Mouse (Mus musculus): ENCODE results near the gene Ano8. TPM values are rescaled to one million over a fixed set of nuclear protein-coding genes. Genes with fewer than 3 reads are reported as not detected.
A peak's percentile ranks its signal among the peaks of the same experiment; 100 is the strongest.
"Not testable (repeated sequence)": the region's sequence is repeated elsewhere in the genome, so short reads cannot be mapped to it uniquely, and the experiment has no call there.

Ano8 gene
- polyA plus RNA-seq, 1 experiment: 25.5 TPM

GRCm38 (mm10) chr8:71519037-71519825 is 33.5 kb upstream of the Ano8 start:
- peak; percentile 42 for DNase-seq
- not testable (repeated sequence) for H3K4me1 ChIP-seq (ENCODE audit: control insufficient read depth, insufficient read depth, low read length); H3K4me3 ChIP-seq (replicated peaks; ENCODE audit: extremely low read depth, low read depth, low read length)
- 25% methylated on average over 10 of the region's 10 CpGs for WGBS
- peak; percentile 75 for TF ChIP-seq CTCF (IDR thresholded peaks at IDR 0.05; ENCODE audit: insufficient read depth, low read length)

DNA sequence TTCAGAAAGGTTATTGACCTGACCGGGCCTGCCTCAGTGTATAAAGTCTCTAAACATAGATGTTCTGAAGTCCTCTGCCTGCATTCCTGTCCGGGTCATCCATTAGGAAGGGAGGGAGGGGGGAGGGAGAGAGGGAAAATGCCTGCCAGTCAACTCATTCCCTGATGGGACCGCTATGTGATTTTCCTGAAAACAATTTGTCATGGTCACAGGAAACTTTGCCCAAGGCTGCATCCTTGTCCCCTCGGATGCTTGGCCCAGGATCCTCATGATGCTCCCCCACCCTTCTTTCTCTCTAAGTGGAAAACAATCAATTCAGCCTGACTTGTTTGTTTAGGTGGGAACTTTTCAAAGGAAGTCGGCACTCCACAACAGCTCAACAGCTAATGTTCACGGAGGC is 31.0 kb upstream of the Ano8 start:
- no peak overlapping the region for H3K4me3 ChIP-seq (replicated peaks; ENCODE audit: extremely low read depth, low read depth, low read length)
- DNase-seq: no peak
- TF ChIP-seq CTCF (IDR thresholded peaks at IDR 0.05; ENCODE audit: insufficient read depth, low read length): no peak
- no peak for TF ChIP-seq POLR2A (IDR thresholded peaks at IDR 0.05; ENCODE audit: borderline replicate concordance, extremely low read depth, low read depth, low read length)
- WGBS: 13% methylated on average over 6 of the region's 6 CpGs
- peaks cover 10% of the 10 kb centered on the region for H3K4me1 ChIP-seq (ENCODE audit: control insufficient read depth, insufficient read depth, low read length)

DNA sequence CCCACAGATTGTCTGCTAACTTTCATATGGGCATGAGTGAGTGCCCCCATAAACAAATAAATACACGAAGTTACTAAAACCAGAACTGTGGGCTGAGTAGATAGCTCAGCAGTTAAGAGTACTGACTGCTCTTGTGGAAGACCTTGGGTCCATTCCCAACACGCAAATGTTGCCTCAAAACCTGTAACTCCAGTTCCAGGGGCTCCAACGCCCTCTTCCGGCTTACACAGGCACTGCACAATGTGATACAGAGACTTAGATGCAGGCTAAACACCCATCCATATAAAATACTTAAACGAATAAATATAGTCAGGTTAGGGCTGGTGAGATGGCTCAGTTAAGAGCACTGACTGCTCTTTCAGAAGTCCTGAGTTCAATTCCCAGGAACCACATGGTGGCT is 29.3 kb upstream of the Ano8 start:
- DNase-seq: no peak
- 78% methylated on average over 5 of the region's 5 CpGs for WGBS
- Histone ChIP-seq H3K4me3 (replicated peaks; ENCODE audit: extremely low read depth, low read depth, low read length) (no peak overlapping the region), H3K4me1 (ENCODE audit: control insufficient read depth, insufficient read depth, low read length) (peaks cover 8% of the 10 kb centered on the region)
- TF ChIP-seq CTCF (IDR thresholded peaks at IDR 0.05; ENCODE audit: insufficient read depth, low read length) (no peak), POLR2A (IDR thresholded peaks at IDR 0.05; ENCODE audit: borderline replicate concordance, extremely low read depth, low read depth, low read length) (no peak)

DNA sequence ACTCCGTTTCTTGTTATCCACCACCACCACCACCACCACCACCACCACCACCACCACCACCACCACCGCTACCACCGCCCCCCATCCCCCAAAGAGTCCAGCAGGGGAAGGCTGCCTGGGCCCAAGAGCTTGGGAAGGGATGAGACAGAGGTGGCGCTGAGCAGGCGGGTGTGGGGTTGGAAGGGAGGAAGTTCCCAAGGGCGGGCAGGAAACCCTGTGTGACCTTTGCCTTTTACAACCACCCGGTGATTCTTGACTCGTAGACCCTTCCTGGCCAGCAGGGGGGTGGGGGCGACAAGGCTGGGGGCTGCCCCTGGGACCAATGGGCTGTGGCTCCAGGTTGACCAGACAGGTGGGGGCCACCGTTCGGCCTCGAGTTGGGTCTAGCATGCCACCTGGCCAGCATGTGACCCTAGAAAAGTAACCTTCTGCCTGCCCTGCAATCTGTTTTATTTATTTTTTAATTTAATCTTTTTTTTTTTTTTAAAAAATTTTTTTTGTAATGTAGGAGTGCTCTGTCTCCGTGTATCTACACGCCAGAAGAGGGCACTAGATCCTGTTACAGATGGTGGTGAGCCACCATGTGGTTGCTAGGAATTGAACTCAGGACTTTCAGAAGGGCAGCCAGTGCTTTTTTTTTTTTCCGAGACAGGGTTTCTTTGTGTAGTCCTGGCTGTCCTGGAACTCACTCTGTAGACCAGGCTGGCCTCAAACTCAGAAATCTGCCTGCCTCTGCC is 27.4 kb upstream of the Ano8 start:
- no peak overlapping the region for H3K4me3 ChIP-seq (replicated peaks; ENCODE audit: extremely low read depth, low read depth, low read length)
- peaks cover 8% of the 10 kb centered on the region for H3K4me1 ChIP-seq (ENCODE audit: control insufficient read depth, insufficient read depth, low read length)
- TF ChIP-seq CTCF (IDR thresholded peaks at IDR 0.05; ENCODE audit: insufficient read depth, low read length) (no peak), POLR2A (IDR thresholded peaks at IDR 0.05; ENCODE audit: borderline replicate concordance, extremely low read depth, low read depth, low read length) (no peak)
- no peak for DNase-seq
- 52% methylated on average over 15 of the region's 15 CpGs for WGBS

DNA sequence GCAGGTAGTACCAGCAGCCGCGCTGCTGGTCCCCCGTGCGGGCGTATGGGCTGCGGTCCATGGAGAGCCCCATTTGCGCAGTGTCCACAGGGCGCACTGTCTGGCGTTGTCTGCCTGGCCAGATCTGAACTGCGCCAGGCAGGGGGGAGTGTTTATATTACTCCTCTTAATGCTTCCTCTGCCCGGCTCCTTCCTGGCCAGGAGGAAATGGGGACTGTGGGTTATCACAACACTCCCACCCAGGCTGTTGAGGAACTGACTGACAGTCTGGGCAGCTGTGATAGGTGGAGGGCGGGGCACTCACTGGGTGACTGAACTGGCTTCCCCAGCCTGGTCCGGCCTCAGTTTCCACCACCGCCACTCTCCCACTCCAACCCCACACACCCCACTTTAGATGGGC is 25.9 kb upstream of the Ano8 start, which contains the start of gene Plvap:
TSS of gene Plvap (minus strand) at position 109 of the 400 bp plus-strand sequence.
- DNase-seq: peak; percentile 35
- Histone ChIP-seq H3K4me3 (replicated peaks; ENCODE audit: extremely low read depth, low read depth, low read length) (peak within 1 kb of the TSS; percentile 96), H3K4me1 (ENCODE audit: control insufficient read depth, insufficient read depth, low read length) (peaks cover 8% of the 10 kb centered on the region)
- TF ChIP-seq POLR2A (IDR thresholded peaks at IDR 0.05; ENCODE audit: borderline replicate concordance, extremely low read depth, low read depth, low read length): peak; percentile 90; the same call in 1 of the 2 replicates
- TF ChIP-seq CTCF (IDR thresholded peaks at IDR 0.05; ENCODE audit: insufficient read depth, low read length): no peak
- WGBS: 17% methylated on average over 14 of the region's 14 CpGs

DNA sequence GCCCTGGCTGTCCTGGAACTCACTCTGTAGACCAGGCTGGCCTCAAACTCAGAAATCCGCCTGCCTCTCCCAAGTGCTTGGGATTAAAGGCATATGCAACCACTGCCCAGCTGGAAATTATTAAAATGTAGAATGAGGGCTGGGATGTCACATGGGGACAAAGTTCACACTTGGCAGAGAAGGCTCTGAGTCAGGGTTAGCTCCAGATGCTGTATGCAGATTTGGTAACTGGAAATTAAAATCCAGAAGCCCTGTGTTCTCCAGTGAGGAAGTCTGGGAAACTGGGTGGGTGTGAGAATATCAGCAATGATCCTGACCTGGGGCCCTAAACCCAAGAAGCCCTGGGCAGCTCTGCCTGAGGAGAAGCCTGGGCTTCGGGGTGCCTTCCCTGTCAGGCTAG is 23.6 kb upstream of the Ano8 start:
- peaks cover 8% of the 10 kb centered on the region for H3K4me1 ChIP-seq (ENCODE audit: control insufficient read depth, insufficient read depth, low read length)
- no peak for TF ChIP-seq CTCF (IDR thresholded peaks at IDR 0.05; ENCODE audit: insufficient read depth, low read length)
- TF ChIP-seq POLR2A (IDR thresholded peaks at IDR 0.05; ENCODE audit: borderline replicate concordance, extremely low read depth, low read depth, low read length): no peak
- no peak for DNase-seq
- H3K4me3 ChIP-seq (replicated peaks; ENCODE audit: extremely low read depth, low read depth, low read length): peak overlapping the region; percentile 40
- WGBS: 50% methylated on average over 2 of the region's 2 CpGs

- TF ChIP-seq POLR2A (IDR thresholded peaks at IDR 0.05; ENCODE audit: borderline replicate concordance, extremely low read depth, low read depth, low read length): no peak
- no peak for TF ChIP-seq CTCF (IDR thresholded peaks at IDR 0.05; ENCODE audit: insufficient read depth, low read length)
- WGBS: 1% methylated on average over 61 of the region's 61 CpGs
- peaks cover 5% of the 10 kb centered on the region for H3K4me1 ChIP-seq (ENCODE audit: control insufficient read depth, insufficient read depth, low read length)
- H3K4me3 ChIP-seq (replicated peaks; ENCODE audit: extremely low read depth, low read depth, low read length): peak overlapping the region; percentile 46
- peak; percentile 31 for DNase-seq
Observed at GRCm38 (mm10) chr8:71507589-71508104, 21.9 kb upstream of the Ano8 start.

DNA sequence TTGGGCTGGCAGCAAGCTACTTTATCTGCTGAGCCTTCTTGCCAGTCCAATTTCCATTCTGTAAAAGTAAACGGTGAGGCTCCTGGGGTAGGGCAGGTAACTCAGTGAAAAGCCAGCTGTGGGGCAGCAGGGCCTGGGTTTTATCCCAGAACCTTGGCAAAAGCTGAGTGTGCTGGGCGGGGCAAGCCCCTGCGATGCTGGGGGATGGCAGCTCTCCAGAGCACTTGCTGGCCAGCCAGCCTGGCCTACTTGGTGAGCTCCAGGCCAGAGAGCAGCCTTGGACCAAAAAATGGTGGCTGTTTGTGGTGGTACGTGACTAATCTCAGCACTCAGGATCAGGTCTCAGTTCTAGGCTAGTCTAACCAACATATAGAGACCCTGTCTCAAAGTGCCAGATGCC is 20.2 kb upstream of the Ano8 start:
- Histone ChIP-seq H3K4me3 (replicated peaks; ENCODE audit: extremely low read depth, low read depth, low read length) (no peak overlapping the region), H3K4me1 (ENCODE audit: control insufficient read depth, insufficient read depth, low read length) (peaks cover 5% of the 10 kb centered on the region; the same call in 1 of the 2 replicates)
- DNase-seq: no peak
- no peak for TF ChIP-seq POLR2A (IDR thresholded peaks at IDR 0.05; ENCODE audit: borderline replicate concordance, extremely low read depth, low read depth, low read length)
- TF ChIP-seq CTCF (IDR thresholded peaks at IDR 0.05; ENCODE audit: insufficient read depth, low read length): no peak
- 61% methylated on average over 4 of the region's 4 CpGs for WGBS

DNA sequence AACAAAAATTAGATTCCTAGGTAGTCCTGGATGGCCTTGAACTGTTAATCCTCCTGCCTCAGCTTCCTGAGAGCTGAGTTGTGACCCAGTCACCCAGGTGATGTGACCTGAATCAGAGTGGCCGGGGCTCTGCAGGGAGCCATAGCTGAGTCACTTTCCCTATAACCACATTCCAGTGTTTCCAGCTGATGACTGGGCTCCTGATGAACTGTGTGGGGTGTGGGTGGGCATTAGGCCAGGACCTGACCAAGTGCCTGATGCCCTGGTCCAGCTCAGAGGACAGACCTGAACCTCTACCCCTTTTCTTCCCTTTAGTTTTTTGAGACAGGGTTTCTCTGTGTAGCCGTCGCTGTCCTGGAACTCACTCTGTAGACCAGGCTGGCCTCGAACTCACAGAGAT is 19.6 kb upstream of the Ano8 start:
- Histone ChIP-seq H3K4me1 (ENCODE audit: control insufficient read depth, insufficient read depth, low read length) (peaks cover 5% of the 10 kb centered on the region; the same call in 1 of the 2 replicates), H3K4me3 (replicated peaks; ENCODE audit: extremely low read depth, low read depth, low read length) (no peak overlapping the region)
- TF ChIP-seq CTCF (IDR thresholded peaks at IDR 0.05; ENCODE audit: insufficient read depth, low read length): no peak
- no peak for TF ChIP-seq POLR2A (IDR thresholded peaks at IDR 0.05; ENCODE audit: borderline replicate concordance, extremely low read depth, low read depth, low read length)
- DNase-seq: no peak
- 88% methylated on average over 4 of the region's 4 CpGs for WGBS
